Mouse (Mus musculus): ENCODE measurements around the gene Map3k11. TPM values are rescaled to one million over a fixed set of nuclear protein-coding genes. Genes with fewer than 3 reads are reported as not detected.
"Not testable (repeated sequence)": the region's sequence is repeated elsewhere in the genome, so short reads cannot be mapped to it uniquely, and the experiment has no call there.

The Map3k11 gene
- total RNA-seq, 2 experiments from 2014 or later: 39.8 to 40.0 TPM

DNA sequence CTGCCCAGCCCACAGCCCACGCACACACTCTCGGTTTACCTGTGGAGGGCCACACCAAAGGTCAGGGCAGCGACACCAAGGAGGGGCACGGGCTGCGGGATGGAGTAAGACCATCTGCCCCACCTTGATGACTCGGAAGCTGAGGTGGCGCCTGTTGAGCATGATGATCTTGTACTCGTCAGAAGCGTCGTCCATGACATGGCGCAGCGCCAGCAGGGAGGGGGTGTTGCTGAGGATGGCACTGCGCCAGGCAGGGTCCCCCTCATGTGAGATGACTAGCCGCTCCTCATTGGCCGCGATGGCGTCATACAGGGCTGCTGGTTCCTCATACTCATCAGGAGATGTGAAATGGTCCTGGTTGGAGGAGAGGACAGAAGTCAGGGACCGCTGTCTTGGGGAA, 22.2 kb upstream of the Map3k11 start:
- no peak for DNase-seq

DNA sequence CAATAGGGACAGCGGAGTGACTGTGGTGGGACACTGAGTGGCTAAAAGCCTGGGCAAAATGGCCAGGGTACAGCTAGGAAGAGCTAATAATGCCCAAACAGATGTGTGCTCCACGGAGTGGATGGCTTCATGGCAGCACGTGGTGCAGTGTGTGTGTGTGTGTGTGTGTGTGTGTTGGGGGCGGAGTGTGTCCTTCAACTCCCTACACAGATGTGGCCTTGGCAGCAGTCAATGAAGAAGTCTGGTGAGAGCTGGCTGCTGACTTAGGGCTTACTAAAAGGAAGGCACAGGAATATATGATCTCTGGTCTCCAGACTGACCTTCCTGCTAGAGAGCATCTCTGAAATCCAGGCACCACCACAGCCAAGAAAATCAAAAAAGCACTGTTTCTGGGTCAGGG, 20.2 kb upstream of the Map3k11 start:
- no peak for DNase-seq

GRCm38 (mm10) chr19:5680432-5680831, 8.1 kb upstream of the Map3k11 start:
- DNase-seq: no peak

DNA sequence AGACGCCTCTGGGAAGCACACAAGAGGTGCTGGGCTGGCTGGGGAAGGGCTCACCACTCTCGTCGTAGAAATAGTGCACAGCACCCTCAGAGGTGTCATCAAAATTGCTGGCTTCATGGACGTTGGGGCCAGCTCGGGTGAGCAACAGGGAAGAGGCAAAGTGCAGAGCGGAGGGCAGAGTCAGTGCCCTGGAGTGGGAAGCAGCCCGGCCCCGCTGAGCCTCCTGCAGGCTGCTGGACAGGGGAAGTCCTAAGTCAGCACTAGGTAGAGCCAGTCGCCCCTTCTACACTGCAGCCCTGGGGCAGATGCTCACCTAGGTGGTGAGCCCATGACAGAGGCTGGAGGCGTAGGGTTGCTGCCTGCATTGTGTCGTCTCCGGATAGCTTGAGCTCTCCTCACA, 4.3 kb upstream of the Map3k11 start:
- DNase-seq: no peak

- DNase-seq: no peak
Measured at GRCm38 (mm10) chr19:5684985-5685384, 3.6 kb upstream of the Map3k11 start.

GRCm38 (mm10) chr19:5685431-5685830, 3.1 kb upstream of the Map3k11 start:
- DNase-seq: no peak

- DNase-seq: no peak
Measured at GRCm38 (mm10) chr19:5685861-5686260, 2.7 kb upstream of the Map3k11 start.

GRCm38 (mm10) chr19:5686437-5686836, 2.1 kb upstream of the Map3k11 start:
- DNase-seq: no peak

- not testable (repeated sequence) for DNase-seq
Measured at GRCm38 (mm10) chr19:5686954-5687353, 1.6 kb upstream of the Map3k11 start.

DNA sequence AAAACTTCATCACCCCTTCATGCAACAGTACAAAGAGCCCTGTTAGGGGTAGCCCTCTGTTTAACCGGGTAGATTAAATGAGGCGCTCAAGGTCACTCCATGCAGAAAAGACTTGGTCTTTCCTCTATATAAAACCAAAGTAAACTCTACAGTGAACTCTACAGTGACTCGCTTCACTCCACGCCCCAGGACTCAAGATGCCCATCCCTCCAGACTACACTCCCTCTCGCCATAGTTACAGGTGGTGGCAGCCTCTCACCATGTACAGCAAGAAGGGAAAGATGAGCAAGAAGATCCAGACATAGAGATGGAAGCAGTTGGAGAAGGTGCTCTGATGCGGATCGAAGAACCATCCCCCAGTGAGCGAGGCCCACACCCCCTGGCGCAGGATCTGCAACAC, 804 bp upstream of the Map3k11 start:
- no peak for DNase-seq

GRCm38 (mm10) chr19:5689088-5689428, 516 bp downstream of the Map3k11 start:
- DNase-seq: no peak

GRCm38 (mm10) chr19:5689565-5690342, 1.2 kb downstream of the Map3k11 start:
- DNase-seq: peak; percentile 89

GRCm38 (mm10) chr19:5690343-5690735, 1.8 kb downstream of the Map3k11 start:
- DNase-seq: no peak

DNA sequence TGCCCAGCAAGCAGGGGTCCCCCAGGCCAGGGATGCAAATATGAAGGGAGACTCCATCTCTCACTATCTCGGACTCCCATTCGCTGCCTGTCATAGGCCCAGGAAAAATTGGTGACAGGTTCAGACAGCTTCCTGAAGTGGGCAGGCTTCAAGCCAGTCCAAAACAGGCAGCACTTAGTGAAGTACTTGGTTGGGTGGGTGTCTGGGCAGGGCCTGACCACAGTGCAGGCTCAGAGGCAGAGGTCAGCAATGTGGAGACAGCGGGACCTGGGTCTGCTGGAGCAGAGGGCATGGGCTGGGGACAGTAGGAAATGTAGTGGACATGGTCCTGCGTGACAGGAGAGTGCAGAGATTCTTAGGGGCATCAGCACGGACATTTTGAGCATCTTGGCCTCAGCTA, 3.1 kb downstream of the Map3k11 start:
- no peak for DNase-seq

DNA sequence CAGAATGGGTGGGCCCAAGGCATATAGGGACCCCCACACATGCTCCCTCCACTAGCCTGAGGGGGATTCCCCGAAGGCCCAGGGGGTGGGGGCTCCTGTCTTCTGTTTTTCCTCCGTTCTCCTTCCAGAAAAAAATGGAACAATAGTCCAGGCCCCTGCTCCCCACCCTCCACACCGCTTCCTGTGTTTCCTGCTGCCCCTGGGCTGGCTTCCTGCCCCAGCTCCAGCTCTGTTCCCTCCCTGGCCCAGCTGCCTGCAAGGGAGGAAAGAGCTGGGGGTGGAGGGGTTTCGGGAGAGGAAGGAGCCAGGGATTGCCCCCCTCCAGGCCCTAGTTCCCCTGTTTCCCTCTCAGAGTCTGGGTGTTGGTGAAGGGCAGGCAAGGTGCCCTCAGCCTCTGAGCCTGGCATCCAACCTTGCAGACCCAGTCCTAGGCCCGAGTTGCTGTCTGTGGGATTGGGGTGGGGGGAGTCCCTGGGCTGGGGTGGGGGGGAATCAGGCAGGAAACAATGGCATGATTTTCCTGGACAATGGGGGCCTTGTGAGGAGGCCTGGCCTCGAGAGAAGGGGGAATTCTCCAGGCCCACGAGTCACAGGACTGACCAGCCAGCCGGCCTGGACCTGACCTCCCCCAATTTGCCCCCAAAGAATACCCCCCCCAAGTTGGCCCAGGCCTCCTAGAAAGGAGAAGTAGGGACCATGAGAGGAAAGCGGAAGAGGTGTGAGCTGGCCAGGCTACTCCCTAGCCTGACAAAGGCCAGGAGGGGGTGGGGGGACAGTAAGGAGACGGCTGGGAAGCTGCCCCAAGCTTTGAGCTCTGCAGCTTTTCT, 3.8 kb downstream of the Map3k11 start:
- DNase-seq: peak; percentile 80

DNA sequence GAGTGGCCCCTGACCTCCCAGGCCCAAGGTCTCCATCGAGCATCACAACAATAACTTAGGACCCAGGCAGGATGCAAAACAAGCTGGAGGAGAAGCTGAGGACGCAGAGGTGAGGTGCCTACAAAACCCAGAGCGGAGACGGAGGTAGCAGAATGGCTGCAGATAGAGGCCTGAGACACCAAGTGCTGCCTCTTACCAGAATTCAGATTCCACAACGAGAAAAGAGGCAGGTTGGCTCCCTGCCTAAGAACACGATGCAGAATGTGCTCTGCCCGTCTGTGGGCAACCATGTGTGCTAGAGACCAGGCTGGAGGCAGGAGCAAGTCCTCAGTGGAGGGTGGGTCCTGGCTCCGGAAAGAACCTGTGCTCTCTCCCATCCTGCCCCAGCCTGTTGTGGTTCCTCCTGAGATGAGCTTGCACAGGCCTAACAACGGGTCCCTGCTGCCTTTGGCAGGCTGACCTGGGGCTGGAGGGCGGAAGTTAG, 4.4 kb downstream of the Map3k11 start:
- DNase-seq: no peak

- DNase-seq: no peak
Measured at GRCm38 (mm10) chr19:5693801-5694200, 5.3 kb downstream of the Map3k11 start.

DNA sequence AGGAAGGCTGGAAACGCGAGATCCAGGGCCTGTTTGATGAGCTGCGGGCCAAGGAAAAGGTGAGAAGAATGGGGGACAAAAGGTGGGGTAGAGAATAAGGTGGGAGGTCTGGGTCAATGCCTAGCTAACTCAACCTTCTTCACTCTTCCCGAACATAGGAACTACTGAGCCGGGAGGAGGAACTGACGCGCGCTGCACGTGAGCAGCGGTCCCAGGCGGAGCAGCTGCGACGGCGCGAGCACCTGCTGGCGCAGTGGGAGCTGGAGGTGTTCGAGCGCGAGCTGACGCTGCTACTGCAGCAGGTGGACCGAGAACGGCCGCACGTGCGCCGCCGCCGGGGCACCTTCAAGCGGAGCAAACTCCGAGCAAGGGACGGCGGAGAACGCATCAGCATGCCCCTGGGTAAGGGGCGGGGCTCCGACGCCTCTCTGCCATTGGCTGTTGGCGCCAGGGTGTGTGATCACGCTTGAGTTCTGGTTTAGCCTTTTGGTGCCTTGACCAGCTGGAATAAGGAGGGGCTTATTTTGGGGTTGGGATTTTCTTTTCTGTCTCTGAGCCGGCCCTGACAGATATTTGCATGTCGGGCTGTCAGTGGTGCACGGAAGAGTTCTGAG, 7.4 kb downstream of the Map3k11 start:
- DNase-seq: no peak

DNA sequence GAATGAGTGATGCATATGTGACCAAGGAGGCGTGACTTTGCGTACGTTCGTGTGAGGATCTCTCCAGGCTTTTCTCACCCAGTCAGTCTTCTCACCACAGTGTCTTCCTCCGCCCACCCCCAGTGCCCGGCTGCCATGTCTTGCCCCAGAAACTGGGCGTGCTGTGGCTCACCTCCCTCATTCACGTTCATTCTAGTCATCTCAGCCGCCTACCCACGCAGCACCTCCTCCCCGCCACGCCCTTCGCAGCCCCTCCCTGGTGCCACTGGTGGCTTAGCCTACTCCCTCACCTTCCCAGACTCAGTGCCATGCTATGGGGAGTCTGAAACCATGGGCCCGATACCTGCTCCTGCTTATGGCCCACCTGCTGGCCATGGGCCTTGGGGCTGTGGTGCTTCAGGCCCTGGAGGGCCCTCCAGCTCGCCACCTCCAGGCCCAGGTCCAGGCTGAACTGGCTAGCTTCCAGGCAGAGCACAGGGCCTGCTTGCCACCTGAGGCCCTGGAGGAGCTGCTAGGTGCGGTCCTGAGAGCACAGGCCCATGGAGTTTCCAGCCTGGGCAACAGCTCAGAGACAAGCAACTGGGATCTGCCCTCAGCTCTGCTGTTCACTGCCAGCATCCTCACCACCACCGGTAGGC, 15.7 kb downstream of the Map3k11 start, which contains the start of gene Kcnk7:
TSS of gene Kcnk7 (plus strand) at position 205 of the 638 bp plus-strand sequence.
- no peak for DNase-seq

DNA sequence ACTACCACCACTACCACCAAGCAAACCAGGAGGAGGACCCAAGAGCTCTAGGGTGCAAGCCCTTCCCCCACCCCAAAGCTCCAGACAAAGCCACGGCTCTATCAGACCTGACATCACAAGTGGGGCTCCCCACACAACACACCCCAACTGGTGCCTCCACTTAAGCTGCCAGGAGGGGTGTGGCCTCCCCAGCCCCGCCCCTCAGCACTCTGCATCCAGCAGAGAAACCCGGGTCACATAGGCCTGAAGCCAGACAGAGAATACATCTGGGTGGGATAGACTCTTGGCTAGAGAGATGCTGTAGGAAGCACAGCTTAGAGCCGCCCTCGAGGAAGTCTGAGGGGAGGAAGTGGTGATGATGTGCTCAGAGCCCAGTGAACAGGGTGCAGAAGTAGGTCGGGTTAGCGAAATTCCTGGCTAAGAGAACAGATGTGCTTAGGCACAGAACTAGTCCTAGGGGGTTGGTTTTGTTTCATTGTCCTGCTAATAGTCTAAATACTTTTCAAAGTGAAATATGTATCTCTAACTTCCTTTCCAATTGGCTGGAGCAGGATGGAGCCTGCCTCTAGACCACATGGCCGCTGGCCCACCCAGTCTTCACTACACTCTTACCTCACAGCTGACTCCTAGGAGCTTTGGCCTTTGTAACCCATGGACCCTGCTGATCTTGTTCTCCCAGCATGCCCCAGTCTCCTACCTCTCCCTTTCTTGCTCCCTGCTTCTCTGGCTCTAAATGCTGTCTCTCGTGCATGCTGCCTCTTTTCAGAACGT, 16.4 kb downstream of the Map3k11 start:
- peak; percentile 68 for DNase-seq

DNA sequence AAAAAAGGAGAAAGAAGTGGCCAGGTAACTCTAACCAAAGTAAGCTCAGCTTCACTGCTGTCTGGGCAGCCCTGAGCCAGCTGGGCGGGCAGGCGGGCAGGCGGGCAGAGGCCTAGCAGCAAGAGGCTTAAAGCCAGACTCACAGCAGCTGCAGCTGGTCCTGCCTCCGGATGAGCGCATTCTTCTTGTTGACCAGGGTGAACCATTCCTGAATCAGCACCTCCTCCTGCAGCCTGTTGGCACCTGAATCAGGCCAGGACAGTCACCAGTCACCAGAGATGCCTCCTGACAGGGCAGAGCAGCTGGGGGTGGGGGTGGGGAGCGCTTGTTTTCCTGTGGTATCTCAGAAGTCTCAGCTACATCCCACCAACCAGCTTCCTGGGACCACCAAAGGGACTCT, 21.5 kb downstream of the Map3k11 start:
- no peak for DNase-seq

DNA sequence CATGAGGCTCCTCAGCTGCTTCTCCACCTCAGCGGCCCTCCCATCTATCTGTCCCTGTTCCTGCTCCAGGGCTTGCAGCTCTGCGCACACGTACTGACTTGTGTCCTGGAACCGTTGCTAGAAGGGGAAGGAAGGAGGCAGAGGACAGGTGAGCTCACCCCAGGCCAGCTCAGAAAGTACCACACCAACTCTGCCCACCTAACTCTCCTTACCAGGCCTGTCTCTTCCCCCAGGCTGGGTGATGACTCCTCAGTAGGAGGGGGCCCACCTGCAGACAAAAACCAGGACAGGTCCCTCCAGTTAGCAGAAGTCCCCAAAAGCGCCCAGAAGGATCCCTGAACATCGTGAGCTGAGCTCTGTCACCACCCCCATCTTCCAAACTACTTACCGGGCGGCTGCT, 22.0 kb downstream of the Map3k11 start:
- DNase-seq: no peak
